Mouse (Mus musculus): ENCODE results near the gene Rabggtb. TPM values are rescaled to one million over a fixed set of nuclear protein-coding genes. Genes with fewer than 3 reads are reported as not detected.

Gene Rabggtb
- total and polyA plus RNA-seq, 2 experiments from 2014 or later, result 56.4 to 159 TPM

- no peak for ATAC-seq (ENCODE audit: insufficient read depth, low read depth)
Measured at GRCm38 (mm10) chr3:153913510-153914243, 868 bp upstream of the Rabggtb start.

DNA sequence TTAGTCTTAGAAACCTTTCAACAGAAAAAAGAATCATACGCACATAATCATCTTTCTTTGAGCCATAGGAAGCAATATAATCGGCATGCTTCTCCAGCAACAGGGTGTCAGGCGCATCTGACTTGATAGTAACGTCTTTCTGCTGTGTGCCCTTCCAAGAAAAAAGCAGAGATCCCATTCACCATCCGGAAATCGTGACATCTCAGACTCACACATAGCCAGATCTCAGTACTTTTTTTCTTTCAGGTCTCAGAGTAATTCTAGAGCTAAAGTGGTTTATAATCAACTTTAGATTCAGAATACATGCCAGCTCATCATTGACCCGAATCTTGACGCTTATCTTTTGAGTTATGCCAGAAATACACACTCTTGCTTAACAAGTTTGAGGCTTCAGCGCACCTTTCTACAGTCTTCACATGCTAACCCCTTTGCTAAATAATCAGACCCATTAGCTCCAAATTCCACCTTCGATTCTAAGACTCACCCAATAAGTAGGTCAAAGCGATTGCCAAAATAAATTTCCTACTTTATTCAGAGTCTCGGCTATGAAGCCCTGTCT is 848 bp downstream of the Rabggtb start:
- TF ChIP-seq CTCF (IDR thresholded peaks at IDR 0.05; ENCODE audit: low read depth) (no peak), EP300 (IDR thresholded peaks at IDR 0.05; ENCODE audit: low read depth) (no peak)
- no peaks in the 10 kb centered on the region for H3K27me3 ChIP-seq (ENCODE audit: control insufficient read depth, insufficient read depth, low read length)
- H3K4me3 ChIP-seq (ENCODE audit: low read depth, low read length), result peak overlapping the region; percentile 75
- ATAC-seq (ENCODE audit: insufficient read depth, low read depth) (no peak), DNase-seq (ENCODE audit: low spot score) (no peak)
- peaks cover 43% of the 10 kb centered on the region for H3K36me3 ChIP-seq (replicated peaks; ENCODE audit: control insufficient read depth, insufficient read depth, low read length)
- peaks cover 40% of the 10 kb centered on the region for H3K4me1 ChIP-seq (ENCODE audit: control insufficient read depth, insufficient read depth)
- H3K9ac ChIP-seq (replicated peaks; ENCODE audit: low read depth, low read length), result peak overlapping the region; percentile 85
- H3K9me3 ChIP-seq (replicated peaks; ENCODE audit: control insufficient read depth, low read length), result no peaks in the 10 kb centered on the region
- under 1% methylated on average over 12 of the region's 12 CpGs for WGBS
- peak overlapping the region; percentile 95 for H3K27ac ChIP-seq (ENCODE audit: low read depth)
- H3K4me2 ChIP-seq (ENCODE audit: low read depth, low read length), result peak overlapping the region; percentile 82

More at GRCm38 (mm10) chr3:153913510-153914243, 868 bp upstream of the Rabggtb start:
- no peak for TF ChIP-seq EP300 (IDR thresholded peaks at IDR 0.05; ENCODE audit: low read depth)
- no peak for TF ChIP-seq CTCF (IDR thresholded peaks at IDR 0.05; ENCODE audit: low read depth)
- Histone ChIP-seq H3K27ac (ENCODE audit: low read depth) (peak overlapping the region; percentile 95), H3K4me2 (ENCODE audit: low read depth, low read length) (peak overlapping the region; percentile 82), H3K27me3 (ENCODE audit: control insufficient read depth, insufficient read depth, low read length) (no peaks in the 10 kb centered on the region), H3K4me1 (ENCODE audit: control insufficient read depth, insufficient read depth) (peaks cover 34% of the 10 kb centered on the region), H3K9ac (replicated peaks; ENCODE audit: low read depth, low read length) (peak overlapping the region; percentile 85), H3K4me3 (ENCODE audit: low read depth, low read length) (peak overlapping the region; percentile 75), H3K36me3 (replicated peaks; ENCODE audit: control insufficient read depth, insufficient read depth, low read length) (peaks cover 26% of the 10 kb centered on the region), H3K9me3 (replicated peaks; ENCODE audit: control insufficient read depth, low read length) (no peaks in the 10 kb centered on the region)
- 36% methylated on average over 6 of the region's 6 CpGs for WGBS
- DNase-seq (ENCODE audit: low spot score), result no peak

- H3K4me1 ChIP-seq (ENCODE audit: control insufficient read depth, insufficient read depth), result peaks cover 40% of the 10 kb centered on the region
- H3K27me3 ChIP-seq (ENCODE audit: control insufficient read depth, insufficient read depth, low read length), result no peaks in the 10 kb centered on the region
- H3K9ac ChIP-seq (replicated peaks; ENCODE audit: low read depth, low read length), result peak overlapping the region; percentile 85
- peak overlapping the region; percentile 95 for H3K27ac ChIP-seq (ENCODE audit: low read depth)
- DNase-seq (ENCODE audit: low spot score) (peak; percentile 14), ATAC-seq (ENCODE audit: insufficient read depth, low read depth) (no peak)
- H3K4me3 ChIP-seq (ENCODE audit: low read depth, low read length), result peak overlapping the region; percentile 75
- H3K9me3 ChIP-seq (replicated peaks; ENCODE audit: control insufficient read depth, low read length), result no peaks in the 10 kb centered on the region
- peaks cover 50% of the 10 kb centered on the region for H3K36me3 ChIP-seq (replicated peaks; ENCODE audit: control insufficient read depth, insufficient read depth, low read length)
- WGBS, result 21% methylated on average over 8 of the region's 8 CpGs
- TF ChIP-seq EP300 (IDR thresholded peaks at IDR 0.05; ENCODE audit: low read depth), result no peak
- TF ChIP-seq CTCF (IDR thresholded peaks at IDR 0.05; ENCODE audit: low read depth), result no peak
- peak overlapping the region; percentile 82 for H3K4me2 ChIP-seq (ENCODE audit: low read depth, low read length)
Measured at GRCm38 (mm10) chr3:153911197-153911881, 1.5 kb downstream of the Rabggtb start.

DNA sequence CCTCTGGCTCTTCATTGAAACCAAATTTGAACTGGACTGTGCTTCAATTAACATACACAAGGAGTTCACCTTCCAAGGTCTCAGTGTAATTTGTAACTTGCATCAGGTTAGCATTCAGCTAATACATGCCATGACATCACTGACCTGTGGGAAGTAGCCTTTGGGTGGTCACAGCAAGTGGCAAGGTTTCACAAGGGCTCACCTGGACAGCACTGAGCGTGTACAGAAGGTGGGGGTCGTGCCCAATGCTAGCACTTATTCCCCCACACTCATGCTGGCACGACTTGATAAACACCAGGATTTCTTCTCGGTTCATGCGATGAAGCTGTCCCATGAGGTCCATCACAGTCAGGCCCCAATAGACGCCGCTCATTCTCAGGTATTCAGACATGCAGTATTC is 2.3 kb downstream of the Rabggtb start:
- ATAC-seq (ENCODE audit: insufficient read depth, low read depth), result no peak
- Histone ChIP-seq H3K9me3 (replicated peaks; ENCODE audit: control insufficient read depth, low read length) (no peaks in the 10 kb centered on the region), H3K27me3 (ENCODE audit: control insufficient read depth, insufficient read depth, low read length) (no peaks in the 10 kb centered on the region), H3K4me3 (ENCODE audit: low read depth, low read length) (peak overlapping the region; percentile 75), H3K9ac (replicated peaks; ENCODE audit: low read depth, low read length) (peak overlapping the region; percentile 85; the same call in 1 of the 2 replicates), H3K27ac (ENCODE audit: low read depth) (peak overlapping the region; percentile 8; the same call in 1 of the 2 replicates), H3K4me1 (ENCODE audit: control insufficient read depth, insufficient read depth) (peaks cover 40% of the 10 kb centered on the region), H3K4me2 (ENCODE audit: low read depth, low read length) (peak overlapping the region; percentile 82), H3K36me3 (replicated peaks; ENCODE audit: control insufficient read depth, insufficient read depth, low read length) (peaks cover 58% of the 10 kb centered on the region)
- DNase-seq (ENCODE audit: low spot score), result no peak
- TF ChIP-seq EP300 (IDR thresholded peaks at IDR 0.05; ENCODE audit: low read depth) (no peak), CTCF (IDR thresholded peaks at IDR 0.05; ENCODE audit: low read depth) (no peak)
- WGBS, result 49% methylated on average over 7 of the region's 7 CpGs

GRCm38 (mm10) chr3:153908919-153909318 is 3.9 kb downstream of the Rabggtb start:
- no peaks in the 10 kb centered on the region for H3K27me3 ChIP-seq (ENCODE audit: control insufficient read depth, insufficient read depth, low read length)
- peak overlapping the region; percentile 44; the same call in 1 of the 2 replicates for H3K27ac ChIP-seq (ENCODE audit: low read depth)
- peak overlapping the region; percentile 38; the same call in 1 of the 2 replicates for H3K4me2 ChIP-seq (ENCODE audit: low read depth, low read length)
- WGBS, result 56% methylated on average over 5 of the region's 5 CpGs
- 0 out of 2 replicates have a peak overlapping the region, but pooled peaks have one; percentile 13 for H3K9ac ChIP-seq (replicated peaks; ENCODE audit: low read depth, low read length)
- ATAC-seq (ENCODE audit: insufficient read depth, low read depth), result no peak
- H3K4me1 ChIP-seq (ENCODE audit: control insufficient read depth, insufficient read depth), result peaks cover 40% of the 10 kb centered on the region
- TF ChIP-seq CTCF (IDR thresholded peaks at IDR 0.05; ENCODE audit: low read depth) (no peak), EP300 (IDR thresholded peaks at IDR 0.05; ENCODE audit: low read depth) (no peak)
- no peak overlapping the region for H3K4me3 ChIP-seq (ENCODE audit: low read depth, low read length)
- peaks cover 73% of the 10 kb centered on the region for H3K36me3 ChIP-seq (replicated peaks; ENCODE audit: control insufficient read depth, insufficient read depth, low read length)
- DNase-seq (ENCODE audit: low spot score), result no peak
- no peaks in the 10 kb centered on the region for H3K9me3 ChIP-seq (replicated peaks; ENCODE audit: control insufficient read depth, low read length)

All from heart, postnatal 0 days (tissue).